Mouse (Mus musculus) liver, postnatal 0 days (tissue): ENCODE results near the gene Ddt.

Experiments used
- CTCF ChIP-seq: sonication (generic); IDR thresholded peaks from 2 replicates; pipeline ENCODE4 v1.5.1; 2016; ENCODE audit warnings: antibody characterized with exemption, low read depth
- EP300 ChIP-seq: IDR thresholded peaks from 2 replicates; pipeline ENCODE4 v1.6.1; 2016; ENCODE audit warnings: antibody characterized with exemption, low read depth, mild to moderate bottlenecking

DNA sequence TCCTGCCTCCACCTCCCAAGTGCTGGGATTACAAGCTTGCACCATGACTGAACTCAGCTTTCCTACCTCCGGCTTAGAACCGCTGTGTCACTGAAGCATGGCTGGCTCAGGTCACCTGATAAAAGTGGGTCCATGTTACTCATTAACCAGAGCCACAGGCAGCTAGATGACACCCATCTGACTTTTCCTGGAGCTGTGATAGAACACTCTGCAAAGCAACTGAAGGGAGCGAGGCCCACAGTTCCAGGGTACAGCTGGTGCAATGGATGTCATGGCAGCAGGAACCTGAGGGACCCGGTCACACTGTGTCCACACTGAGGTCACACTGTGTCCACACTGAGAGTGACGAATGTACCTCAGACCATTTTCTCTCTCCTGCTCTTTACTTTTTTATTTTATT is 16.6 kb upstream of the Ddt start:
- TF ChIP-seq CTCF (no peak), EP300 (no peak)
